Mouse (Mus musculus) Muller cell, postnatal 12 days (primary cell): Measurements from ENCODE around the gene Ube2h.

Source experiments
- DNase-seq: peaks from one replicate; pipeline ENCODE4 v3.0.0-alpha.2; 2015; ENCODE audit errors: inconsistent ontology term

The Ube2h gene

GRCm38 (mm10) chr6:30304399-30304917, at the start of gene Ube2h:
Ube2h (minus strand) TSS chr6:30304539.
- peak; percentile 99 for DNase-seq

DNA sequence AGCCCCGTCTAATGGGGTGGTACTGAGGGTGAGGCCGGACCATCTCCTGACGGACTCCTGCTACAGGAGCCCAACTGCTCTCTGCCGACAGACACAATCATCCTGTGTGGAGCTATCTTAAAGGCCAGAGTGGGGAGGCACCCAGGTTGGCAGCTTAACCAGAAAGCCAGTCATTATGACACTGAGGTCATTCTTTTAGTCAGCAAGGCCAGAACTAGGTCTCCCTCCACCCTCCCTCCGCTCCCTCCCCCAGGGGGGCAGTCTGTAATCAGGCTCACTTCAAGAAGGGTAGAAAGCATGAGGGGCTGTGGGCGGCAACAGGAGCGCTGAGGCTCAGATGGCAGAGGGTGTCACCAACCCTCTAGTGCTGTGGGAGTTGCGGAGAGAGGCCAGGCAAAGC, 49.3 kb upstream of the Ube2h start:
- no peak for DNase-seq

DNA sequence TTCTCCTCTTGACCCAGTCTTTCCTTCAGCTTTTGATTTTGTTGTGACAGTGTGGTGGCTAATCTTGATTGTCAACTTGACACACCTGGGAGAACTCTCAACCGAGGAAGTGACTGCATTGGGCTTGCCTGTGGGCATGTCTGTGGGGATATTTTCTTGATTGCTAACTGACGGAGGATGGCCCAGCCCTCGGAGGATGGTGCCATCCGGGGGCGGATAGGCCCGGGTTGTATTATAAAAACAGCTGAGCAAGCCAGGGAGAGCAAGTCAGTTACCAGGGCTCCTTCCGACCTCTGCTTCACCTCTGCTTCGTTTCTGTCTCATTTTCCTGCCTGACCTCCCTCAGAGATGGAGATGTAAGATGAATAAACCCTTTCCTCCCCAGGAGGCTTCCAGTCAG, 48.4 kb upstream of the Ube2h start:
- no peak for DNase-seq

- DNase-seq: no peak
Observed at GRCm38 (mm10) chr6:30351290-30351689, 47.0 kb upstream of the Ube2h start.

DNA sequence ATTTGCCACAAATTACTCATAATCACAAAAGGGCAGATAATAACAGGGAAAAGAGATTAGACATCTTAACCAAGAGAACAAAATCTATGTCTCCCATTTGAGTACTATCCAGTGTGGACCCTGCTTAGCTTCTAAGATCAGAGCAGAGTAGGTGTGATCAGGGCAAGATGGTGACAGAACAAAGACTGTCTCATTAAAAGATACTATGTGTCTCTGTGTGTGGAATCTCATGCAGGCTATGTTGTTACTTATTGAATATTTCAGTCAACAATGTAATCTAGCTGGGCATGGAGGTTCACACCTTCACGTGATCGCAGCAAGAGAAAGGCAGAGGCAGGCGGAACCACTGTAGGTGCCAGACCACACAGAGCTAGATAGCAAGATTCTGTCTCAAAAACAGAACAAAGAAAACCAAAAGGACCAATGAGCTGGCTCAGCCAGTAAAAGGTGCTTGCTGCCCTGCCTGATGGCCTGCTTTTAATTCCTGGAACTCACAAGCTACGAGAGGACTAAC, 43.0 kb upstream of the Ube2h start:
- no peak for DNase-seq

DNA sequence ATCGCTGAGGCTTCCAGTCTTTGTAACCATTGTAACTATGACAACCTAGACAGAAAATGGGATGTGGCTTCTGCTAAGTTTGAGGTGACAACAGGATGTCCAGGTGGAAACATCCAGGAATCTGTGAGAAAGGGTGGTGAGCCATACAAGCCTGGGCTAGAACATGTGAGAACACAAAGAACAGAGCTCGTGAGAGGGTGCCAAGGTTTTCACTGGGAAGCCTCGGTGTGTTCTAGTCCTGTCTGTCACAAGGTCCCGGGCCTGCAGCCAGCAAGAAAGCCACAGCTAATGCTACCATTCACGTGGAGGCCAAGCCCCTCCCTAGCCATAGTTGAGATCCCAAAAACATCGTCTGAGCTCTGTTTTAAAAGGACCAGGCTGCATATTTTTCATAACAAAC, 42.4 kb upstream of the Ube2h start:
- DNase-seq: peak; percentile 77

DNA sequence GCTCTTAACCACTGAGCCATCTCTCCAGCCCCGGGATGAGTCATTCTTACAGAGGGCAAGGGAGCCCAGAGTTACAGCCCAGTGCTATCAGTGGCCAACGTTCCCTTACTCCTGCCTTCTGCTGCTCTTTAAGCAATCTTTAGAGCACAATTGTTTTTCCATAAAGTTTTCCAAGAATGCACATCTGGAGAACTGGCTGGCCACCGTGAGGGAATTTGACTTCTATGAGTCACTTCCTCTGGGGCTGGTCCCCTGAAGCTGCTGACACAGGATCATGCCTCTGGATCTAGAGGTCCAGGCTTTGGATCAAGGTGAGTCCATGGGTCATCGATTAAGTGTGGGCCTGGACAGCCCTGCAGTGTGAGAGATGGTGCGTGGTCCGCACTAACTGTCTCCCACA, 39.7 kb upstream of the Ube2h start:
- no peak for DNase-seq

- no peak for DNase-seq
Observed at GRCm38 (mm10) chr6:30340231-30340873, 36.0 kb upstream of the Ube2h start.

- peak; percentile 25 for DNase-seq
Observed at GRCm38 (mm10) chr6:30336912-30337311, 32.6 kb upstream of the Ube2h start.

GRCm38 (mm10) chr6:30332262-30332661, 27.9 kb upstream of the Ube2h start:
- DNase-seq: peak; percentile 40

DNA sequence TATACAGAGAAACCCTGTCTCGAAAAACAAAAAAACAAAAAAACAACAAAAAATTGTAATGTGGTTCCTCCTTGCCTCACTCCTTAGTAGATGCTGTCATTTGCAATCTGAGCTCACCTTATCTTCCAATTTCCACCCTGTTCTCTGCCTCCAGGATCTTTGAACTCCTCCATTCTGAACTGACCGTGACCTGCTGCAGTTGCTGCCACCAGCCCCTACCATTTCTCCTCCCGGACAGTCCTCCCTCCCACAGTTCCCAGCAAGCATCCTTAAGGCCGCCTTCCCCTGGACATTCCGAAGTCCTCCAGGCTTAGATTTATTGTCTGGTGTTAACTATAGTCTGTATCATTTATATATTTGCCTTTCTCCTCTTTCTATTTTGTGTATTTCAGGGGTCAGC, 26.4 kb upstream of the Ube2h start:
- DNase-seq: no peak

DNA sequence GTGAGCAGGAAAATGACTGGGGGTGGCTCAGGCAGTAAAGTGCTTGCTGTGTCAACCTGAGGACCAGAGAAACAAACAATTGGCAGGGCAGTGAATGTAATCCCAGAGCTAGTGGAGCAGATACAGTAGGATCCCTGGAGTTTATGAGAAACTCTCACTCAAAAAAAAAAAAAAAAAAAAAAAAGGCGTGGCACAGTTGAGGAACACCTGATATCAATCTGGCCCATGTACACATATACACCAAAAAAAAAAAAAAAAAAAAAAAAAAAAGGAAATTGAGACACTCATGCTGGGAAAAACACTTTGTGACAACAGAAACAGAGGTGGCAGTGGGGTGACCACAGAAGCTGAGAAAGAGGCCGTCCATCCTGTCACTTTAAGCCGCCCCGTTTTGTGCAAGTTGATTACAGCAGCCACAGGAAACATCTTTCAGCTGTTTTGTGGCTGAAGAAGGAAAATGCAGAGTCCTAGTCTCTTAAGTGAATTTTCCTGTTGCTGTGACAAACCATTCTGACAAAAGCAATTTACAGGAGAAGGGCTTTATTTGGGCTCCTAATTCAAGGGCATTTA, 21.7 kb upstream of the Ube2h start:
- DNase-seq: no peak

GRCm38 (mm10) chr6:30321002-30321401, 16.7 kb upstream of the Ube2h start:
- no peak for DNase-seq

- no peak for DNase-seq
Observed at GRCm38 (mm10) chr6:30319216-30319615, 14.9 kb upstream of the Ube2h start.

DNA sequence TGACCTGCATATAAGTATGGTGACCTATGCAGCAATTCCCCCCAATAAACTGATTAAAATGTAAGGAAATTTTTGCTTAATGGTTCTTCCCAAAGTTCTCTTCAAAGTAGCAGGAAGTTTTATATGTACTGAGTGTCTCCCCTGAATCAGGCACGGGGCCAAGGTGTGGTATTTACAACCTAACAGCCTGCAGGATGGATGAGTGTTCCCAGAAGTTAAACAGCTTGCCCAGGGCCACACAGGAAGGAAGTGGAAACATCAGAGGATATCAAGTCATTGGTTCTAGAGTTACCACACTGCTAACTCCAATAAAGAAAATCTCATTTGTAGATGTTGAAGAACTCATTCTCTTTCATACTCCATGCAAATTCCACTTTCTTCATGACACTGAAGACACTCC, 7.7 kb upstream of the Ube2h start:
- no peak for DNase-seq

GRCm38 (mm10) chr6:30308751-30309150, 4.4 kb upstream of the Ube2h start:
- no peak for DNase-seq

GRCm38 (mm10) chr6:30307691-30308090, 3.4 kb upstream of the Ube2h start:
- no peak for DNase-seq

DNA sequence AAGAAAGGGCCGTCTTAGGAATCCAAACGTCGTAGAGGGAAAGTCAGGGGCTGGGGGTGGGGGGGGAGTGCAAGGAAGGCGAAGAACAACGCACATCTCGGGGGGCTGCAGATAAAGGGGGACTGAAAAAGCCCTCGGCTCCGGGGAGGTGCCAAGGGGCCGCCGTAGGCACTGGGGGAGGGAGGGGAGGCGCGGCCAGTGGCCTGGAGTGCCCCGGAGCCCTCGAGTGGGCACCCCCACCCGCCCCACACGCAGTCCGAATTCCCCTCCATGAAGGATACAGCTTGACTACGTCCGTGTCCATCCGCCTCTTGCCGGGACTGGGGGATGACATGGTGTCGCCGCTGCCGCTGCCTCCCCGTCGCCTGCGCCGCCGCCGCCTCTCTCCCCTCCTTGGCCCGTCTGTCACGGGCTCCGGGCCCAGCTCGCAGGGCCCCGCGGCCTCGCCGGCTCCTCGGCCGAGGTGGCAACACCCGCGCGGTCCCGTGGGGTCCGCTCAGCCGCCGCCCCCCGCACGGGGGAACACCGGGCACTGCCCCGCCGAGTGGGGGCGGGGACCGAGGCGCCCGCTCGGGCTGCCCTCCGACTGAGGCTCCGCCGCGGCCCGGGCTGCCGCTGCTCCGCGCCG, 454 bp downstream of the Ube2h start:
- peak; percentile 54 for DNase-seq

GRCm38 (mm10) chr6:30302781-30303631, 1.3 kb downstream of the Ube2h start:
- peak; percentile 38 for DNase-seq

DNA sequence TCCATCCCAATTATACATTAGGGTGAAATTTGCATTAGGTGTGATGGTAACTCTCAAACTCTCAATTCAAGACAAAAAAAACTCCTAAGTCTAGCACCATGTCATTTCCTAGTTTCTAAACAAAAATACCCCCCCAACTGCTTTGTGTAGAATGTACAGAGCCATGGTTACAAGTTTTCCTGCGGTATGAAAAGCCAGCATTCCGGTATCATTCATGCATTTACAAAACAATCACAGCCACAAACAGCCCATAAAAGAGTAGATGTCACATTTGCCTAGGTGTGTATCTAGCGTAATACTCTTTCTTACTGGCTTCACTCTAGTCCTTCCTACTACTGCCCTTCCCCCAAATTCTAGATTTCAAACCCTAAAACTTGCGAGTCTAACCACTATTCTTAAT, 2.2 kb downstream of the Ube2h start:
- peak; percentile 34 for DNase-seq

GRCm38 (mm10) chr6:30300901-30301300, 3.4 kb downstream of the Ube2h start:
- peak; percentile 82 for DNase-seq

- peak; percentile 80 for DNase-seq
Observed at GRCm38 (mm10) chr6:30300372-30300771, 4.0 kb downstream of the Ube2h start.
